Mouse (Mus musculus): ENCODE data around the gene Slc25a16.

GRCm38 (mm10) chr10:62902829-62903228, 17.6 kb upstream of the Slc25a16 start:
- TF ChIP-seq POLR2A (IDR thresholded peaks at IDR 0.05; ENCODE audit: borderline replicate concordance, extremely low read depth, low read depth, low read length) (no peak), CTCF (IDR thresholded peaks at IDR 0.05; ENCODE audit: insufficient read depth, low read length) (no peak)

Data from lung, adult 2 months (tissue).